Mouse (Mus musculus) mouse trophoblast stem cell (cell line): ENCODE measurements at regions not wholly inside any gene's neighbourhood (a gene's known extent, or its start where the extent isn't known, plus 50 kb on each side); places are given as distances from the start of the nearest gene placed in this dataset.

Source experiments
- in situ Hi-C, 2 experiments: fragments of 300-500 bp; cut with MseI, MboI; formaldehyde crosslinking; loops; 2 replicates in 1 of 2; 3 replicates in 1 of 2; pipeline ENCODE4 v1.15.1; 2025

GRCm38 (mm10) chr2:137974651-137975050 lies 281.7 kb upstream of the Btbd3 start:
- in situ Hi-C loops, result no loop called here

- in situ Hi-C loops, result no loop called here
Measured at GRCm38 (mm10) chr2:137969156-137969555, 287.2 kb upstream of the Btbd3 start.

DNA sequence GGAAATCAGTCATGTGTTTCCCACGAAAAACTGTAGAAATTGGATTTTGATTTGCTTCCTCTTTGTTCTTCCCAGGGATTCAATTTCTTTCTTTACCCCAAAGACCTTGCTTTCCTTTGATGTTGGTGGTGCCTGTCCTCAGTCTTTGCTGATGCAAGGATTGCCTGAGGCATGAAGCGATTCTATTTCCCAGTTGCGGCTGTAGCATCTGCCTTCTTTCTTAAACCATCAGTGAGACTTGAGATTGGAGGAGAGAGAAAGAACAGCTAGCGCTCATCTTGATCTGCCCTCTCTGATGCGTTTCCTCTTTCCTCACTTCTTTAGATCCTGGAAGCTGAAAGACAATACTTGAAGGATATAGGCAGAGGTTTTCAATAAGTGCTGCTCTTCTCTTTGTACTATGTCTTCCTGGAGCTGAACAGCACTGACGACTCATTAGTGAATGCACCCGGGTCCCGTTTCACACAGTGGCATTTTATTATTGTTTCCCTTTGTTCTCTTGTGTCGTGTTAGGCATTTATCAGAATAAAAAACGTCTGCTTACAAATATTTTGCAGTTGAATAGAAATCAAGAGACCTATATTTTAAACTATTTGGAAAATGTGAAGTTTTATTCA lies 289.8 kb upstream of the Btbd3 start:
- in situ Hi-C loops, result no loop called here

DNA sequence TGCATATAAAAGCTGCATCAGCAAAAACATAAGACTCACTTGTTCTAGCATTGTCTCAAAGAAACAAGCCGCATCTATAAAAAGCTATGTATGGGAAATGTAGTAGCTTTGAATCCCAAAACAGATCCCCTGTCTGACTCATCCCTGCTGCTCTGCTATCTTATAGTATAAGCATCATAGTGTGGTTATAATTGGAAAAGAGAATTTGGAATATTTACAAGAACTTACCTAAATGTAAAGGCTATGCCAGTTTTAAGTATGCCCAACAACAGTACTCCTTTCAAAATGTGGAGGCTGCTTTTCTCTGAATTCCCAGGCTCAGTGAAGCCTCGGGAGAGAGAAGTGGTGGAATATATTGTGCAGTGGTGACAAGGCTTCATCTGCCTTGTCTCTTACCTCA lies 301.5 kb upstream of the Btbd3 start:
- in situ Hi-C loops, result no loop called here

- in situ Hi-C loops, result no loop called here
Measured at GRCm38 (mm10) chr2:137953144-137953543, 303.2 kb upstream of the Btbd3 start.

GRCm38 (mm10) chr2:137951942-137952341 lies 304.4 kb upstream of the Btbd3 start:
- in situ Hi-C loops, result no loop called here

DNA sequence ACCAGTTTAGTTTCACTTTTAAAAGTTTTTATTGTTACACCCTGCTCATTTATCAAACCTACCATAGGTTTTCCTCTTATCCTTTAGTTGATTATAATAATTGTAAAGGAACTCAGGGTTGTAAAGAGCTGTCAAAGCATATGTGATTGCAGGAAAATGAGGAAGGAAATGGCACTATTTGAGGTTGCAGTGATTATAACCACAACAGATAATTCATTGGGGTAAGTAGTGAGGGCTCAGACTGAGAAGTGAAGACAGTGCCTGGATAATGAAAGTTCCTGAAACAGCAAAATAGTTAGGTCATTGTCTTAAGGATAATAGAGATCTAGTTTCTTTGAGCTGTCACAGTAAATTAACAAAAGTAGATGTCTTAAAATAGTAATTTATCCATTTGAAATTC lies 305.4 kb upstream of the Btbd3 start:
- in situ Hi-C loops, result no loop called here

DNA sequence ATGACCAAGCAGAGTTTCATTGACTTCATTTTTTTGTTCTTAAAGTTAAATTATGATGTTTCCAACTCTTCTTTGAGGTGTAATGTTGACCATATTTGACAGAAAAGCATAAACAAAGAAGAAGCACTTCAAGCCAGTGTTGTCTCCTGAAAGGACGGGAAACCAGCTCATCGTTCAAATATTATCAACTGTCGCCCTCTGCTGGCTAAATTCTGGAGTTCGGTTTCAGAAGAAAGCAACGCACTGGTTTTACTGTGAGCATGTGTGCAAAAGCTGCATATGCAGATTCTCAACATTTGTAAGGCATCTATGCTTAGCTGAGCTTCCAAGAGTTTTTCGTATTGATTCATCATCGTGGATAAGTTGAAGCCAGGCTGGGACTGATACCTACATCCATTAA lies 313.6 kb upstream of the Btbd3 start:
- in situ Hi-C loops, result loop anchor here in 1 of 2 experiments (25.0 kb wide), 1 partner anchor 830 kb away; the partner anchor contains the start of gene Jag1

DNA sequence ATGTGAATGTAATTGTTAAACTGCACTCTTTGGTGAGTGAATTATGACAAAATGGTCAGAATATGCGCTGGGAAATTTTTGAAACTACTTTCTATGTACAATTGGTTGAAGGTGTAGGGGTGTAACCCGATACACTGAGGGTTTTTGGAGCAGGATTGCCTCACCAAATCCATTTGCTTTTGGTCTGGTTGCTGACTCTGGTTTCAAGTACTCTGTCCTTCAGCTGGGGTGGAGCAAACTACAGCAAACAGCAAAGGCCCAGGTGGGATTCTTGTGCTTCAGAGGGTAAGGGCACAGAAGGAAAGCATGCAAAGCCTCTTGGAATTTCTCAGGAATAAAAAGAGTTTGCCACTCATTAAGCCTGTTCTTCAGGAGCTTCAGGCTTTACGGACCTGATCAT lies 316.8 kb upstream of the Btbd3 start:
- in situ Hi-C loops, result loop anchor here in 1 of 2 experiments (25.0 kb wide), 1 partner anchor 827 kb away; the partner anchor contains the start of gene Jag1

- in situ Hi-C loops, result loop anchor here in 1 of 2 experiments (25.0 kb wide), 1 partner anchor 827 kb away; the partner anchor contains the start of gene Jag1
Measured at GRCm38 (mm10) chr2:137938831-137939480, 317.4 kb upstream of the Btbd3 start.

DNA sequence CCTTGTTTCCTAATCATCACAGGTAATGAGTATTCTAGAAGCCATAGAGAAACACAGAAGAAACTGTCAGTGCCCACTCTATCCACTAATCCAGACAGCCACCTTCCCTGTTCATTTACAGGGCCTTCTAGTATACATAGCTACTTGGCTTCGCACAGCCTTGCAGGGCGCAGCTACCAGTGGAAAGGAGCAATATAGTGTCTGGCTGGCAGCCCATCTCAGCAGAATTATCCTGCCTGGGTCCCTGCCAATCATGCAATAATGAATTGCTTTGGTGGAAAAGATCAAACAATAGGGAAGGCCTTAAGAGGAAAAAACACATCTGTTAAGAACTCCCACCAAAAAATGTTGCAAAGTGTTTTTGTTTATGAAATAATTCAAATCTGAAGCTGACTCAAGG lies 319.8 kb upstream of the Btbd3 start:
- in situ Hi-C loops, result loop anchor here in 1 of 2 experiments (25.0 kb wide), 1 partner anchor 824 kb away; the partner anchor contains the start of gene Jag1

DNA sequence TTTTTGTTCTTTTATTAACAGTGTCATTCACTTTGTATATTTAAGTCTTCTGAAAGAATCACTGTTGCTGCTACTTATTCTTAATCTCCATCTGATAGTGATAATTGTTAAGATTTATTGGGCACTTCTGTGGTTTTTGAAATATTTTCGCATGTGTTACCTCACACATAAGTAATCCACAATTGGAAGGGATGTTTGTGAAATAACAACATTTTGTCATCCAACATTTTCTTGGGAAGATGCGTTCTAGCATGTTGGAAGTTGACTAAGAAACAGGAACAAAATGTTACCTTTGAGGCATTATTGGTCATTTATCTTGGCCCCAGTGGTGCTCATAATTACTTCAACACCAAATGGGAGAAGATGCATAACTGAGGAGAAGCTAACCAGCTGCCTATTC lies 323.4 kb upstream of the Btbd3 start:
- in situ Hi-C loops, result loop anchor here in 1 of 2 experiments (25.0 kb wide), 1 partner anchor 821 kb away; the partner anchor contains the start of gene Jag1

DNA sequence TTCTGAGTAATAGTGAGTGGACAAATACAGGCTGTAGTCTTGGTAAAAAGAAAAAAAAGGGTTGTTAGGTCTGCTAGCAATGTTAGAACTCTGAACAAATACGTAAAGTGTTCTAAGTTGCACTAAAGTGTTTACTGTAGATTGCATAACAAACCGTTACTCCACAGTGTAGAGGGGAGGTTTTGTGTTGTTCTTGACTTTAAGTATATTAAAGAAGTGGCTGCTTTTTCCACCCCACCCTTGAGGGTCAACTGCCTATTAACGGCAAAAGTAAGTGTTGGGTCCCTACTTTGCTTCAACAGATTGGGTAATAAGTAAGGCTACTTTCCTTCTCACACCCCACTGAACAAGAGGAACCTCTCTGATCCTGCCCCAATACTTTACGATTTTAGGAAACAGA lies 323.9 kb upstream of the Btbd3 start:
- in situ Hi-C loops, result loop anchor here in 1 of 2 experiments (25.0 kb wide), 1 partner anchor 820 kb away; the partner anchor contains the start of gene Jag1

DNA sequence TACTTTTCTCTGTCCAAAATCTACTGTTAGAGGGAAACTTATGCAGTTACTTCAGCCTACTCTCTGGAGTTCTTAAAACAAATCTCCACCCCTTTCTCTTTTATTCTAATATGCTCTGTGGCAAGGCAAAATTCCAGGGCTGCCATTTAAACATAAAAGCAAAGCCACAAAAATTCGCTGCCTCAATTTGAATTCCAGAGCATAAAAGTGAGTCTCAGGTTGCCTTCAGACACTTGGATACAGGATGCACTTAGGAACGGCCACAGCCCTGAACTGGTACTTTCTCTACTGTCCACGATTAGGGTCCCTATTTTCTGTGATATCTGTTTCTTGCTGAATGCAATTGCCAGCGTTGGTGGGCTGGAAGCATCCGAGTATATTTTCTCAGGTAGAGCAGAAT lies 330.9 kb upstream of the Btbd3 start:
- in situ Hi-C loops, result loop anchor here in 1 of 2 experiments (25.0 kb wide), 1 partner anchor 813 kb away; the partner anchor contains the start of gene Jag1

DNA sequence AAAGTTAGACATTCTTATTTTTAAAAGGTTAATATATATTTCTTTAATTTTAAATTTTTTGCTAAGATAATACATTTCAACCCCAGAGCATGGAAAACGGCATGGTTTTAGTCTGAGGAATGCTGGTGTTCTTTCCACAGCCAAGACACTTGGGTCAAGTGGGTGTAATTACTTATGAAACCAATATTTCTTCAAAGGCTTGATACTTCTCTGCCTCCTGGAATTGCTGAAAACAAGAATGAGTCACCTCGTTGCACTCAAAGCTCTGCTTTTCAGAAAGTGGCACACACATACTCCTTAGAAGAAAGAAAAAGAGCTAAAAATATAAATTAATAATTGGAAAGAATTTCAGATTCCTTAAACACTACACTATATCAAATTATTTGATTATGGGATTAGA lies 331.8 kb upstream of the Btbd3 start:
- in situ Hi-C loops, result no loop called here

- in situ Hi-C loops, result no loop called here
Measured at GRCm38 (mm10) chr2:137898425-137898824, 357.9 kb upstream of the Btbd3 start.

DNA sequence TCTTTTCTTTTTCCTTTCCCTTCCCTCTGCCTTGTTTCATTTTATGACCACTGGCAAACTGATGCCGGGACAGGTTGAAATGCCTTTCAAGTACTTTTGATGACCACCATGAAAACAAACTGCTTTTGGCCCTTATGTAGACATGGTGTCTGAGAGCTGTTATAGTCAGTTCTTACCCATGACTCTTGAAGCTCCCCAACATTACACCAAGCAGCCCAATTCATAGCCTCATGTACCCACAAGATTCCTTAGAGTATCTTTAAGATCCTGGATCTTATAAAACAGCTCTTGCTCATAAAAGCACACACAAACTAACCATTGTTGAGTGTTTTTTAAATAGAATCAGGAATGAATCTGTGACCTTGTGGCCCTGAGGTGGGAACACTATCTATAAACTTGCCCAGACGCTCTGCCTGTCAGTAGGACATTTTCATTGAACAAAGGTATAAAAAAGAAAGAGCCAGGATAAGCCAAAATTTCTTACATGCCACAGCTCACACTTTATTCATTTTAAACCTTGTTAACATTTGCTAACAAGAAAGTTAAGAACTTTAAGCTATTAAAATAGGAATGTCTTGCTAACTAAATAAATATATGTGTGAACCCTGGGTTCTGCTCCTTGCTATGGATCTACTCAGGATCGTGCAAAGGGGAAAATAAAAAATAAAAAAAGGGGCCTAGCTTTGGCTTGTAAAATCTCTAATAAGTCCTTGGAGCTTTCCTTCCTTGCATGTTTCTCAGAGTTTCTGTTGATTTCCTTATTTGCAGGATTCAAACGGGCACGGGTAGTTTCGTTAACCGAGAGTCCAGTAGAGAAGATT lies 375.9 kb upstream of the Btbd3 start:
- in situ Hi-C loops, result no loop called here

DNA sequence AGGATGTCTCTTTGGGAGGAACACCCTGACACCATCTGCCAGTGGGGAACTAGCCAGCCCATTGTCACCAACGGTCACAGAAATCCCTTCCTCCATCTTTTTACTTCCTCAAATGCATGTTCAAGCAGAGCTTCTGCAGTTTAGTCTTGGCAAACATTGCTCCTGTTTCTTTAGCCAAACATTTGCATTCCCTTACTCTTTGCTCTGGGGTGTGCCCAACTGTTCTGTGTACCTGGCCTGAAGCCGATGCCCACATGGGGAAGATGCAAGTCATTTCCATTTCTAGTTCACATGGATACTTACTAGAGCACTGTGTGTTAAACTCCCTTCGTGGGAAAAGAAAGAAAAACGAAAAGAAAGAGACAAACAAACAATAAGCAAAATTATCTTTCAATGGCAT lies 386.7 kb upstream of the Btbd3 start:
- in situ Hi-C loops, result no loop called here

DNA sequence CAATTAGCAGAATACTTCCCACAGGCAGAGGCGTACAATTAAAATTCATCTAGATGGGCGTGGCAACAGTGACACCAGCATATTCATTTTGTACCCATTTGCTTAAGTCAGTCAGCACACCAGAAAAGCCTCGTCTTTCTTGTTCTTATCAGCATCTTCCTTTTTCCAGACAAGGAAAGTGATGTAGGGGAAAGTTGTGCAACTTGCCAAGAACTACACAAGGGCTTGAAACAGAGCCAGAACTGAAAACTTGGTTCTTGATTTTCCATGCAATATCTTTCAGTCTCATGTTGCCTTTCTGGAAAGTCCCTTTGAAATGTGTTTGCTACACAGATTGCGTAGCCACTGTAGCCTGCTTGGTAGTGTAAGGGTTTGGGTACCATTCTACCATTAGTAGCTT lies 401.9 kb upstream of the Btbd3 start:
- in situ Hi-C loops, result no loop called here

DNA sequence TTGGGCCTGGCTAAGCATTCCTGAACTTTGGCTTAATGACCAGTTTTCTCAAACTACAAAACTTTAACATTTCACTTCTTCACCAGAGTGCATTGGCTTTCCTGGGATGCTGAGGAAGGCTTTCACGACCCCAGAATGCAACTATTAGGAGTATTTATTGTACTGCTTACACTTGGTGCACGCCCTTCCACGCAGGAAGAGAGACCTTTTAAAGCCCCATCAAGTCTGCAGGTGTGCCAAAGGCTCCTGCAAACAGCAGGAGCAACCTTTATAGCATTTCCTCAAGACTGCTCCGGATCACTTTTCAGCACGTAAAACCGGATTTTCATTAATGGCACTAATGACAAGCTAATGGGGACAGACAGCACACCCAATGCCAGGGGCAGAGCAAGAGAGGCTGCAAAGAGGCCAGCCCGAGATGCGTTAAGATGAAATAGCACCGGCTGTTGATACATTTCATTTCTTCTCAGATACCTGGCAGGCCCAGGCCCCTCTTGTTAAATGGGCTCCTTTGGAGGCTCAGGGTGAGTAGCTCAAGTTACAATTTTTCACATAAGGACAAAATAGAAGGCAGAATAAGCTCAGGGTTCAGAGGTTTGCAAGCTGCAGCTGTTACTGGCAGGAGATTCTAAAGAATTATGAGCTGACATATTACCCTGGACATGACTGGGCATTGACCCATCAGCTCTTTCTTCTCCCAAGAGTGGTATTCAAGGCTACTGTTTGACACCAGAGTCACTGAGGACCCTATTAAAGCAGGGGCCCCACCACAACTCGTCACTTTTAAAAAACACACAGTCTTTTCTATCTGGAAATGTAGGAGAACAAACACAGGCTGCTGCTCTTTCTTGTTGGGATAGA lies 402.7 kb upstream of the Btbd3 start:
- in situ Hi-C loops, result no loop called here

DNA sequence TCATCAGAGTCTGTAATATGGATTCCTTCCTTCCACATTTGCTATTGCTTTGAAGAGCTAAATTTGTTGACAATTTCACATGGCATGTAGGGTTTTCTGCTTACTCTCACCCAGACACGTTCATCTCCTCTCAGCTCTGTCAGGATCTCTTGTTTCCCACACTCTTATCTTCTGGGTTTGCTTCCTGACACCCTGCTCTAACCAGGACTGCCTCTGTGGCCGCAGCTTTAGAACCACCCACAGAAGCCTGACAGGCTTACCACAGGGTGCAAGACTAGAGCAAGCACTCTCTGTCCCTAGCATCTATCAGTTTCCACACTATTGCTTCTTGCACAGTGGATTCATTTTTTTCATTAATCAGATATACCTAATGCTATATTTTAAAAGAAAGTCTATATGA lies 408.5 kb upstream of the Btbd3 start:
- in situ Hi-C loops, result no loop called here
